In genomic region chr14:54924641-54925348, GRCm38 (mm10) we compare ENCODE assay signal across 9 mouse cellular contexts. TPM values are rescaled to one million over a fixed set of nuclear protein-coding genes. Genes with fewer than 3 reads are reported as not detected.
DNase-seq lines count a peak whose midpoint lies in the region; ATAC-seq and TF ChIP-seq lines count a peak whose summit lies in the region.
"Had no signal": no experiment of that assay in that cellular context is flagged by ENCODE, and none has a peak within 500 bp of the region (broad histone marks: within the 10 kb centered on the region; RNA-seq: fewer than 3 reads in every experiment).

No protein-coding gene starts in this region.

- DNase-seq in adrenal gland, postnatal 14 days = peak; percentile 58
- no peak for DNase-seq in adrenal gland, adult 8-10 months
- peak; percentile 77 for DNase-seq in forebrain, embryonic 11.5 days (ENCODE audit: low spot score)
- DNase-seq in heart, postnatal 25 days (ENCODE audit: low spot score) = peak; percentile 76
- no peak for DNase-seq in T-cell, adult 2 months (ENCODE audit: low spot score)
- no peak for DNase-seq in left cerebral cortex, adult 2 months (ENCODE audit: extremely low spot score in 1 of 2, low spot score in 2 of 2)

- 6% methylated on average over 7 of the region's 7 CpGs for WGBS in forebrain, embryonic 11.5 days
- 51% methylated on average over 7 of the region's 7 CpGs for WGBS in liver, embryonic 16.5 days (ENCODE audit: insufficient replicate concordance)
- 13% methylated on average over 7 of the region's 7 CpGs for WGBS in neural tube, embryonic 15.5 days

- peak overlapping the region; percentile 96 for H3K4me2 ChIP-seq in forebrain, embryonic 11.5 days (ENCODE audit: low read depth, low read length, severe bottlenecking)
- peak overlapping the region; percentile 24 for H3K4me2 ChIP-seq in liver, embryonic 16.5 days (ENCODE audit: low read depth, low read length)
- H3K4me2 ChIP-seq in neural tube, embryonic 15.5 days = peak overlapping the region; percentile 97

- no peak for TF ChIP-seq CTCF in left cerebral cortex, adult 2 months (IDR thresholded peaks at IDR 0.05)

- H3K9me3 ChIP-seq in forebrain, embryonic 11.5 days (ENCODE audit: control insufficient read depth, low read length) = peaks cover 14% of the 10 kb centered on the region
- H3K9me3 ChIP-seq in liver, embryonic 16.5 days (replicated peaks; ENCODE audit: control insufficient read depth, low read length) = 0 out of 2 replicates have a peak, but pooled peaks cover 2% of the 10 kb centered on the region
- no peaks in the 10 kb centered on the region; the same call in 1 of the 2 replicates for H3K9me3 ChIP-seq in neural tube, embryonic 15.5 days (replicated peaks)

- H3K4me3 ChIP-seq in forebrain, embryonic 11.5 days (ENCODE audit: low read depth, low read length) = peak overlapping the region; percentile 52
- 0 out of 2 replicates have a peak overlapping the region, but pooled peaks have one; percentile 3 for H3K4me3 ChIP-seq in liver, embryonic 16.5 days (ENCODE audit: low read depth, low read length)
- H3K4me3 ChIP-seq in neural tube, embryonic 15.5 days (replicated peaks) = peak overlapping the region; percentile 52
- H3K4me3 ChIP-seq in left cerebral cortex, adult 2 months = no peak overlapping the region

- peaks cover 25% of the 10 kb centered on the region for H3K36me3 ChIP-seq in forebrain, embryonic 11.5 days (ENCODE audit: control insufficient read depth, insufficient read depth, low read length)
- H3K36me3 ChIP-seq in liver, embryonic 16.5 days (ENCODE audit: control insufficient read depth, insufficient read depth) = no peaks in the 10 kb centered on the region
- peaks cover 9% of the 10 kb centered on the region; the same call in 1 of the 2 replicates for H3K36me3 ChIP-seq in neural tube, embryonic 15.5 days

- intact Hi-C loops in heart, postnatal 25 days (cut with DNase I) = no loop called here
- intact Hi-C loops in left cerebral cortex, adult 2 months (cut with DNase I) = no loop called here

- H3K9ac ChIP-seq in forebrain, embryonic 11.5 days (ENCODE audit: low read length) = peak overlapping the region; percentile 95
- no peak overlapping the region for H3K9ac ChIP-seq in liver, embryonic 16.5 days (ENCODE audit: low read depth, low read length)
- H3K9ac ChIP-seq in neural tube, embryonic 15.5 days (replicated peaks) = peak overlapping the region; percentile 68

- peak; percentile 60 for ATAC-seq in forebrain, embryonic 11.5 days (replicated peaks; ENCODE audit: low FRiP score)
- peak; percentile 69 for ATAC-seq in liver, embryonic 16.5 days (ENCODE audit: low read depth)
- peak; percentile 38 for ATAC-seq in neural tube, embryonic 15.5 days (ENCODE audit: low FRiP score)

- H3K4me1 ChIP-seq in forebrain, embryonic 11.5 days (replicated peaks; ENCODE audit: control insufficient read depth, insufficient read depth, low read length) = peaks cover 14% of the 10 kb centered on the region; the same call in 1 of the 2 replicates
- H3K4me1 ChIP-seq in liver, embryonic 16.5 days (ENCODE audit: control insufficient read depth, low read depth, low read length) = peaks cover 5% of the 10 kb centered on the region; the same call in 1 of the 2 replicates
- H3K4me1 ChIP-seq in neural tube, embryonic 15.5 days = peaks cover 45% of the 10 kb centered on the region

- H3K27me3 ChIP-seq in forebrain, embryonic 11.5 days (ENCODE audit: control insufficient read depth, insufficient read depth, low read length) = no peaks in the 10 kb centered on the region
- H3K27me3 ChIP-seq in liver, embryonic 16.5 days (ENCODE audit: control insufficient read depth, insufficient read depth, low read depth, low read length) = peaks cover 56% of the 10 kb centered on the region
- 0 out of 2 replicates have a peak, but pooled peaks cover 3% of the 10 kb centered on the region for H3K27me3 ChIP-seq in neural tube, embryonic 15.5 days (replicated peaks)

- peak overlapping the region; percentile 98 for H3K27ac ChIP-seq in forebrain, embryonic 11.5 days (ENCODE audit: low read depth, low read length)
- no peak overlapping the region for H3K27ac ChIP-seq in liver, embryonic 16.5 days (ENCODE audit: low read length)
- H3K27ac ChIP-seq in neural tube, embryonic 15.5 days (replicated peaks) = peak overlapping the region; percentile 88
- no peak overlapping the region; the same call in 1 of the 2 replicates for H3K27ac ChIP-seq in left cerebral cortex, adult 2 months

RNA-seq across cellular contexts. Expression of gene Efs, which starts 1.1 kb away (rescaled TPM):
- 3.1 and 6.2 TPM in 2 replicates for total RNA-seq in adrenal gland, postnatal 14 days (2021)
- 1 to 10 TPM; 2.5 to 4.4 (median 3.2) TPM for total RNA-seq in adrenal gland, adult 8-10 months (2022)
- 39.4 and 41.8 TPM in 2 replicates for polyA plus RNA-seq in forebrain, embryonic 11.5 days (2014; fragmentation: Nextera tagmentation; extraction: Ambion mirVana)
- total RNA-seq in heart, postnatal 25 days (2021) = 1 to 10 TPM; 2.8 to 3.0 TPM
- 0.26 and 0.42 TPM in 2 replicates for polyA plus RNA-seq in liver, embryonic 16.5 days (2015; fragmentation: Nextera tagmentation; extraction: Ambion mirVana)
- polyA plus RNA-seq in neural tube, embryonic 15.5 days (2015; fragmentation: Nextera tagmentation; extraction: Ambion mirVana) = 11.9 and 16.4 TPM in 2 replicates
- total RNA-seq in left cerebral cortex, adult 2 months (2021) = 1 to 10 TPM; 5.1 to 8.1 TPM

RNA-seq across cellular contexts. Expression of gene Il25, which starts 7.7 kb away (rescaled TPM):
- not detected in 2 replicates for total RNA-seq in adrenal gland, postnatal 14 days (2021)
- not detected for total RNA-seq in adrenal gland, adult 8-10 months (2022)
- polyA plus RNA-seq in forebrain, embryonic 11.5 days (2014; fragmentation: Nextera tagmentation; extraction: Ambion mirVana) = not detected in 2 replicates
- not detected for total RNA-seq in heart, postnatal 25 days (2021)
- polyA plus RNA-seq in liver, embryonic 16.5 days (2015; fragmentation: Nextera tagmentation; extraction: Ambion mirVana) = not detected in 2 replicates
- polyA plus RNA-seq in neural tube, embryonic 15.5 days (2015; fragmentation: Nextera tagmentation; extraction: Ambion mirVana) = 0.51 and 0.63 TPM in 2 replicates
- total RNA-seq in left cerebral cortex, adult 2 months (2021) = not detected
- total RNA-seq: liver, adult 2 months had no signal
- polyA plus RNA-seq: liver, adult 2 months had no signal

RNA-seq across cellular contexts. Expression of gene Cmtm5, which starts 11.3 kb away (rescaled TPM):
- total RNA-seq in adrenal gland, postnatal 14 days (2021) = 1.6 and 1.9 TPM in 2 replicates
- total RNA-seq in adrenal gland, adult 8-10 months (2022) = under 1 TPM; 0.42 to 0.67 (median 0.60) TPM
- polyA plus RNA-seq in forebrain, embryonic 11.5 days (2014; fragmentation: Nextera tagmentation; extraction: Ambion mirVana) = 0.69 TPM in 1 of 2 replicates, not detected in the other
- under 1 TPM; 0.29 to 0.36 TPM for total RNA-seq in heart, postnatal 25 days (2021)
- 0.20 TPM in 1 of 2 replicates, not detected in the other for polyA plus RNA-seq in liver, embryonic 16.5 days (2015; fragmentation: Nextera tagmentation; extraction: Ambion mirVana)
- polyA plus RNA-seq in neural tube, embryonic 15.5 days (2015; fragmentation: Nextera tagmentation; extraction: Ambion mirVana) = 15.8 and 18.1 TPM in 2 replicates
- total RNA-seq in left cerebral cortex, adult 2 months (2021) = 10 to 100 TPM; 46.5 to 53.5 TPM
- total RNA-seq: liver, adult 2 months had no signal
- polyA plus RNA-seq: liver, adult 2 months had no signal

RNA-seq across cellular contexts. Expression of gene Slc22a17, which starts 11.9 kb away (rescaled TPM):
- 30.7 and 32.9 TPM in 2 replicates for total RNA-seq in adrenal gland, postnatal 14 days (2021)
- total RNA-seq in adrenal gland, adult 8-10 months (2022) = 10 to 100 TPM; 44.9 to 81.7 (median 60.3) TPM
- 44.4 and 51.8 TPM in 2 replicates for polyA plus RNA-seq in forebrain, embryonic 11.5 days (2014; fragmentation: Nextera tagmentation; extraction: Ambion mirVana)
- total RNA-seq in heart, postnatal 25 days (2021) = 1 to 10 TPM; 2.7 to 3.1 TPM
- polyA plus RNA-seq in liver, embryonic 16.5 days (2015; fragmentation: Nextera tagmentation; extraction: Ambion mirVana) = 1.3 and 1.5 TPM in 2 replicates
- 228 and 297 TPM in 2 replicates for polyA plus RNA-seq in neural tube, embryonic 15.5 days (2015; fragmentation: Nextera tagmentation; extraction: Ambion mirVana)
- 100 to 1,000 TPM; 586 to 617 TPM for total RNA-seq in left cerebral cortex, adult 2 months (2021)

RNA-seq across cellular contexts. Expression of gene Pabpn1, which starts 32.5 kb away (rescaled TPM):
- total RNA-seq in adrenal gland, postnatal 14 days (2021) = 154 and 191 TPM in 2 replicates
- total RNA-seq in adrenal gland, adult 8-10 months (2022) = 100 to 1,000 TPM; 157 to 316 (median 238) TPM
- polyA plus RNA-seq in forebrain, embryonic 11.5 days (2014; fragmentation: Nextera tagmentation; extraction: Ambion mirVana) = 182 and 221 TPM in 2 replicates
- 10 to 100 TPM; 50.7 to 55.6 TPM for total RNA-seq in heart, postnatal 25 days (2021)
- 30.1 and 32.0 TPM in 2 replicates for polyA plus RNA-seq in liver, embryonic 16.5 days (2015; fragmentation: Nextera tagmentation; extraction: Ambion mirVana)
- 148 and 158 TPM in 2 replicates for polyA plus RNA-seq in neural tube, embryonic 15.5 days (2015; fragmentation: Nextera tagmentation; extraction: Ambion mirVana)
- total RNA-seq in left cerebral cortex, adult 2 months (2021) = 100 to 1,000 TPM; 247 to 267 TPM

Comparison
In these comparisons a context has a peak if more than half of its experiments do, and no peak if none do; other contexts are left out.
1. DNase-seq: peak in adrenal gland, postnatal 14 days (single experiment), forebrain, embryonic 11.5 days (single experiment) and heart, postnatal 25 days (single experiment); none in adrenal gland, adult 8-10 months (single experiment), T-cell, adult 2 months (single experiment) and left cerebral cortex, adult 2 months (0 of 2).
2. H3K27ac ChIP-seq: peak in forebrain, embryonic 11.5 days (single experiment) and neural tube, embryonic 15.5 days (single experiment); none in liver, embryonic 16.5 days (single experiment) and left cerebral cortex, adult 2 months (single experiment).
3. H3K4me2 ChIP-seq: peak in every context shown above with its lines; median percentile 97 in neural tube, embryonic 15.5 days; 96 in forebrain, embryonic 11.5 days; 24 in liver, embryonic 16.5 days.
4. RNA of gene Cmtm5, which starts 11.3 kb away (total RNA-seq): 46.5 to 53.5 TPM in left cerebral cortex, adult 2 months; 1.6 to 1.9 TPM in adrenal gland, postnatal 14 days, 0.42 to 0.67 TPM in adrenal gland, adult 8-10 months and 0.29 to 0.36 TPM in heart, postnatal 25 days; every median in the first group is over 10 times any median in the second.
5. Peak in every context shown above with its lines, with median percentiles within 50 percentile points of each other: ATAC-seq.